Mouse (Mus musculus): ENCODE data around the gene Ptpn6.

DNA sequence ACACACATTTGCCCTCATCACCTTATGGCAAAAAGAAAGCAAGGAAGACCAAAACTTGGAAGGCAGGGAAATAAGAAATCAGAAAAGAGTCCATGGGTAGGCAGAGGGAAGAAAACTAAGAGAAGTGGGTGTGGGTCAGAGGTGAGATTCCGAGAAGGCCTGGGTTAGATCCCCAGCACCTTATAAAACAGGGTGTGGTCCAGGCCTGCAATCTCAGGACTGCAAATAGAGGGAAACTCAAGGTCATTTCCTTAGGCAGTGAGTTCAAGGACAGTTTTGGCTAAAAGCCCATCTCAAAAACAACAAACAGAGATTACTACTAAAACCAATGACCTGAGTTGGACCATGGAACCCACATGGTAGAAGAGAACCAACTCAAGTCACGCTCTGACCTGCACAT, 15.3 kb upstream of the Ptpn6 start:
- no peak for TF ChIP-seq TAL1 (IDR thresholded peaks at IDR 0.05; ENCODE audit: low read length)
- no peak for TF ChIP-seq GATA1 (IDR thresholded peaks at IDR 0.05; ENCODE audit: low read length)

Data from erythroblast, embryonic 14.5 days (primary cell).